23 mouse cellular contexts compared by ENCODE assay signal in the genomic region with DNA sequence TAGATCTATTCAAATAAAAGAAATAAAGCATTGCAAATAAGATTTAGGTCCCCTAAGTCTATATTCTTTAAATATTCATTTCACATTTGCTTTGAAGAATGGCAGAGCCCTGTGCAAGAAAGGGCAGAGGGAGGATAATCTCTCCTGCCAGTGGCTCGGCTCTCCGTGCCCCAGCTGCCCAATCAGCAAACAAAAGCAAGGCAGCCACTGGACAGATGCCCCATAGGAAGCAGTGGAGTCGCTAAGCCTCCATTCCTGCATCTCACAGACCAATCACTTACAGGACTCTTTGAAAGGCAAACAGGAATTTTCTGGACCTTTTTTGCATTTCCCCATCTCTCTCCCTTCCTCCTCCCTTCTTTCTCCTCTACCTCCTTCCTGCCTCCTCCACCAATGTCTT. TPM values are rescaled to one million over a fixed set of nuclear protein-coding genes. Genes with fewer than 3 reads are reported as not detected.
A peak's percentile ranks its signal among the peaks of the same experiment; 100 is the strongest.
DNase-seq lines count a peak whose midpoint lies in the region; ATAC-seq lines count a peak whose summit lies in the region.
"Had no signal": no experiment of that assay in that cellular context is flagged by ENCODE, and none has a peak within 500 bp of the region (broad histone marks: within the 10 kb centered on the region; RNA-seq: fewer than 3 reads in every experiment).

No protein-coding gene starts in this region.

- no peak for DNase-seq in neural tube, embryonic 11.5 days (ENCODE audit: low spot score)
- no peak for DNase-seq in neural tube, embryonic 10.5 days (ENCODE audit: extremely low spot score, low spot score)
- DNase-seq in hindbrain, embryonic 14.5 days (ENCODE audit: low spot score), result no peak
- peak; percentile 56 for DNase-seq in retina, postnatal 1 day
- no peak for DNase-seq in kidney, adult 8-10 months
- DNase-seq: B cell, adult 2 months; cerebellum, adult 2 months; cerebellum, postnatal 36 days; gastrocnemius, adult 2 months; lung, adult 2 months had no signal

- WGBS in neural tube, embryonic 11.5 days, result 37% methylated on average over 3 of the region's 3 CpGs
- WGBS in hindbrain, embryonic 14.5 days, result 9% methylated on average over 3 of the region's 3 CpGs
- 6% methylated on average over 3 of the region's 3 CpGs for WGBS in midbrain, embryonic 13.5 days
- WGBS in heart, embryonic 11.5 days (ENCODE audit: insufficient replicate concordance), result 37% methylated on average over 3 of the region's 3 CpGs

- no peak overlapping the region for H3K4me3 ChIP-seq in neural tube, embryonic 11.5 days (ENCODE audit: low read depth, low read length)
- no peak overlapping the region for H3K4me3 ChIP-seq in hindbrain, embryonic 14.5 days (replicated peaks; ENCODE audit: low read length)
- H3K4me3 ChIP-seq in midbrain, embryonic 13.5 days (replicated peaks), result no peak overlapping the region
- H3K4me3 ChIP-seq in heart, embryonic 11.5 days (ENCODE audit: low read depth, low read length), result no peak overlapping the region
- H3K4me3 ChIP-seq: embryonic facial prominence, embryonic 15.5 days; gastrocnemius, adult 2 months; heart, embryonic 13.5 days; kidney, embryonic 15.5 days; limb, embryonic 12.5 days; liver, embryonic 12.5 days had no signal

- H3K4me2 ChIP-seq in neural tube, embryonic 11.5 days (ENCODE audit: low read depth), result no peak overlapping the region
- no peak overlapping the region for H3K4me2 ChIP-seq in hindbrain, embryonic 14.5 days (replicated peaks)
- no peak overlapping the region for H3K4me2 ChIP-seq in midbrain, embryonic 13.5 days (replicated peaks)
- H3K4me2 ChIP-seq in heart, embryonic 11.5 days, result no peak overlapping the region
- H3K4me2 ChIP-seq: embryonic facial prominence, embryonic 15.5 days; heart, embryonic 13.5 days; kidney, embryonic 15.5 days; limb, embryonic 12.5 days; liver, embryonic 12.5 days had no signal

- no peaks in the 10 kb centered on the region for H3K27me3 ChIP-seq in neural tube, embryonic 11.5 days (ENCODE audit: control insufficient read depth, insufficient read depth, low read length)
- H3K27me3 ChIP-seq in hindbrain, embryonic 14.5 days (ENCODE audit: control insufficient read depth, insufficient read depth, low read length), result no peaks in the 10 kb centered on the region
- 0 out of 2 replicates have a peak, but pooled peaks cover 12% of the 10 kb centered on the region for H3K27me3 ChIP-seq in midbrain, embryonic 13.5 days
- H3K27me3 ChIP-seq in heart, embryonic 11.5 days (ENCODE audit: control insufficient read depth, insufficient read depth, low read length), result no peaks in the 10 kb centered on the region
- H3K27me3 ChIP-seq: embryonic facial prominence, embryonic 15.5 days; kidney, embryonic 15.5 days; liver, embryonic 12.5 days had no signal

- H3K9ac ChIP-seq in neural tube, embryonic 11.5 days (ENCODE audit: low read length), result no peak overlapping the region
- H3K9ac ChIP-seq in hindbrain, embryonic 14.5 days, result peak overlapping the region; percentile 34; the same call in 1 of the 2 replicates
- H3K9ac ChIP-seq in midbrain, embryonic 13.5 days (replicated peaks), result no peak overlapping the region
- no peak overlapping the region for H3K9ac ChIP-seq in heart, embryonic 11.5 days (ENCODE audit: low read depth, low read length)
- H3K9ac ChIP-seq: embryonic facial prominence, embryonic 15.5 days; heart, embryonic 13.5 days; kidney, embryonic 15.5 days; limb, embryonic 12.5 days; liver, embryonic 12.5 days had no signal

- no peaks in the 10 kb centered on the region for H3K36me3 ChIP-seq in neural tube, embryonic 11.5 days (ENCODE audit: control insufficient read depth, insufficient read depth, low read length)
- no peaks in the 10 kb centered on the region for H3K36me3 ChIP-seq in hindbrain, embryonic 14.5 days (replicated peaks; ENCODE audit: control insufficient read depth, insufficient read depth)
- H3K36me3 ChIP-seq in midbrain, embryonic 13.5 days, result no peaks in the 10 kb centered on the region
- no peaks in the 10 kb centered on the region for H3K36me3 ChIP-seq in heart, embryonic 11.5 days (ENCODE audit: control insufficient read depth, insufficient read depth, low read length)
- H3K36me3 ChIP-seq: embryonic facial prominence, embryonic 15.5 days; heart, embryonic 13.5 days; kidney, embryonic 15.5 days; limb, embryonic 12.5 days; liver, embryonic 12.5 days had no signal

- no peaks in the 10 kb centered on the region for H3K4me1 ChIP-seq in neural tube, embryonic 11.5 days (ENCODE audit: control insufficient read depth, insufficient read depth, low read length)
- peaks cover 13% of the 10 kb centered on the region for H3K4me1 ChIP-seq in hindbrain, embryonic 14.5 days (replicated peaks; ENCODE audit: control insufficient read depth, insufficient read depth, low read length)
- H3K4me1 ChIP-seq in midbrain, embryonic 13.5 days (replicated peaks), result peaks cover 24% of the 10 kb centered on the region
- no peaks in the 10 kb centered on the region for H3K4me1 ChIP-seq in heart, embryonic 11.5 days (ENCODE audit: control insufficient read depth, insufficient read depth, low read length)
- H3K4me1 ChIP-seq: embryonic facial prominence, embryonic 15.5 days; heart, embryonic 13.5 days; kidney, embryonic 15.5 days; limb, embryonic 12.5 days; liver, embryonic 12.5 days had no signal

- H3K9me3 ChIP-seq in neural tube, embryonic 11.5 days (ENCODE audit: control insufficient read depth, low read length), result no peaks in the 10 kb centered on the region
- H3K9me3 ChIP-seq in hindbrain, embryonic 14.5 days (ENCODE audit: control insufficient read depth, low read length), result no peaks in the 10 kb centered on the region
- no peaks in the 10 kb centered on the region for H3K9me3 ChIP-seq in midbrain, embryonic 13.5 days
- no peaks in the 10 kb centered on the region for H3K9me3 ChIP-seq in heart, embryonic 11.5 days (replicated peaks; ENCODE audit: control insufficient read depth, low read length)
- H3K9me3 ChIP-seq: embryonic facial prominence, embryonic 15.5 days; heart, embryonic 13.5 days; kidney, embryonic 15.5 days; limb, embryonic 12.5 days; liver, embryonic 12.5 days had no signal

- no peak for ATAC-seq in neural tube, embryonic 11.5 days (ENCODE audit: insufficient read depth, low FRiP score, low TSS enrichment)
- ATAC-seq in hindbrain, embryonic 14.5 days (ENCODE audit: low FRiP score), result peak; percentile 51; the same call in 1 of the 2 replicates
- ATAC-seq in midbrain, embryonic 13.5 days, result peak; percentile 89
- ATAC-seq in heart, embryonic 11.5 days (replicated peaks; ENCODE audit: insufficient number of reproducible peaks, low FRiP score, low TSS enrichment), result no peak
- no peak for ATAC-seq in megakaryocyte-erythroid progenitor cell, adult 5-6 weeks (replicated peaks; ENCODE audit: low FRiP score, low TSS enrichment, poor library complexity, severe bottlenecking)
- ATAC-seq: intestine, embryonic 16.5 days; liver, embryonic 12.5 days had no signal

- peak overlapping the region; percentile 40; the same call in 1 of the 2 replicates for H3K27ac ChIP-seq in neural tube, embryonic 11.5 days (ENCODE audit: low read depth, low read length)
- H3K27ac ChIP-seq in hindbrain, embryonic 14.5 days, result peak overlapping the region; percentile 62; the same call in 1 of the 2 replicates
- peak overlapping the region; percentile 77 for H3K27ac ChIP-seq in midbrain, embryonic 13.5 days
- no peak overlapping the region for H3K27ac ChIP-seq in heart, embryonic 11.5 days (ENCODE audit: low read depth, low read length)
- H3K27ac ChIP-seq: embryonic facial prominence, embryonic 15.5 days; gastrocnemius, adult 2 months; heart, embryonic 13.5 days; kidney, embryonic 15.5 days; limb, embryonic 12.5 days; liver, embryonic 12.5 days; macrophage; stomach, postnatal 0 days had no signal

RNA-seq across cellular contexts. Expression of a gene that starts 17.0 kb away (rescaled TPM):
- 18.5 and 19.5 TPM in 2 replicates for polyA plus RNA-seq in neural tube, embryonic 11.5 days (2014; fragmentation: Nextera tagmentation; extraction: Ambion mirVana)
- polyA plus RNA-seq in hindbrain, embryonic 14.5 days (2014; fragmentation: Nextera tagmentation; extraction: Ambion mirVana), result 40.5 and 52.0 TPM in 2 replicates
- polyA plus RNA-seq in midbrain, embryonic 13.5 days (2015; fragmentation: Nextera tagmentation; extraction: Ambion mirVana), result 39.3 and 52.7 TPM in 2 replicates
- 0.04 and 0.11 TPM in 2 replicates for polyA plus RNA-seq in heart, embryonic 11.5 days (2014; fragmentation: Nextera tagmentation; extraction: Ambion mirVana)
- not detected in 2 replicates for total RNA-seq in megakaryocyte-erythroid progenitor cell, adult 5-6 weeks (2014; fragmentation: Nextera tagmentation)
- total RNA-seq in megakaryocyte-erythroid progenitor cell, adult 5-6 weeks (2017), result not detected in 2 replicates
- total RNA-seq: gastrocnemius, adult 2 months; granulocyte monocyte progenitor cell, adult 5-6 weeks; heart, postnatal 25 days had no signal
- polyA plus RNA-seq: liver, embryonic 12.5 days; lung, adult 2 months; macrophage had no signal

Comparison
In these comparisons a context has a peak if more than half of its experiments do, and no peak if none do; other contexts are left out.
1. ATAC-seq: peak in hindbrain, embryonic 14.5 days (single experiment) and midbrain, embryonic 13.5 days (single experiment); none in neural tube, embryonic 11.5 days (single experiment), heart, embryonic 11.5 days (single experiment) and megakaryocyte-erythroid progenitor cell, adult 5-6 weeks (single experiment).
2. RNA of a gene that starts 17.0 kb away (polyA plus RNA-seq): 39.3 to 52.7 TPM in midbrain, embryonic 13.5 days, 40.5 to 52.0 TPM in hindbrain, embryonic 14.5 days and 18.5 to 19.5 TPM in neural tube, embryonic 11.5 days; 0.04 to 0.11 TPM in heart, embryonic 11.5 days; every median in the first group is over 10 times any median in the second.